Mouse (Mus musculus): ENCODE results near the gene Lilra5. TPM values are rescaled to one million over a fixed set of nuclear protein-coding genes. Genes with fewer than 3 reads are reported as not detected.
"Not testable (repeated sequence)": the region's sequence is repeated elsewhere in the genome, so short reads cannot be mapped to it uniquely, and the experiment has no call there.

Gene Lilra5
- polyA plus RNA-seq, 1 experiment, result 0.46 TPM

GRCm38 (mm10) chr7:4272106-4272505, 34.6 kb downstream of the Lilra5 start:
- H3K27ac ChIP-seq (ENCODE audit: control insufficient read depth, insufficient read depth, low read depth, low read length); H3K4me1 ChIP-seq (ENCODE audit: control insufficient read depth, insufficient read depth, low read length); H3K27me3 ChIP-seq (ENCODE audit: control insufficient read depth, insufficient read depth, low read length); H3K4me3 ChIP-seq (ENCODE audit: control insufficient read depth, low read depth, low read length); H3K36me3 ChIP-seq (ENCODE audit: control insufficient read depth, insufficient read depth, low read length): not testable (repeated sequence)

GRCm38 (mm10) chr7:4273874-4274273, 36.3 kb downstream of the Lilra5 start:
- not testable (repeated sequence) for H3K27ac ChIP-seq (ENCODE audit: control insufficient read depth, insufficient read depth, low read depth, low read length)

GRCm38 (mm10) chr7:4275500-4275899, 37.9 kb downstream of the Lilra5 start:
- H3K4me3 ChIP-seq (ENCODE audit: control insufficient read depth, low read depth, low read length); H3K4me1 ChIP-seq (ENCODE audit: control insufficient read depth, insufficient read depth, low read length); H3K27ac ChIP-seq (ENCODE audit: control insufficient read depth, insufficient read depth, low read depth, low read length); H3K36me3 ChIP-seq (ENCODE audit: control insufficient read depth, insufficient read depth, low read length); H3K27me3 ChIP-seq (ENCODE audit: control insufficient read depth, insufficient read depth, low read length): not testable (repeated sequence)

More at GRCm38 (mm10) chr7:4273874-4274273, 36.3 kb downstream of the Lilra5 start:
- not testable (repeated sequence) for H3K4me1 ChIP-seq (ENCODE audit: control insufficient read depth, insufficient read depth, low read length); H3K27me3 ChIP-seq (ENCODE audit: control insufficient read depth, insufficient read depth, low read length); H3K4me3 ChIP-seq (ENCODE audit: control insufficient read depth, low read depth, low read length); H3K36me3 ChIP-seq (ENCODE audit: control insufficient read depth, insufficient read depth, low read length)

- no peak for TF ChIP-seq POLR2A (IDR thresholded peaks at IDR 0.05; ENCODE audit: control insufficient read depth, low read depth, low read length)
- TF ChIP-seq CTCF (IDR thresholded peaks at IDR 0.05; ENCODE audit: control insufficient read depth, insufficient read depth, insufficient replicate concordance, low read depth, low read length), result no peak
Measured at GRCm38 (mm10) chr7:4292638-4293037, 55.1 kb downstream of the Lilra5 start.

More at GRCm38 (mm10) chr7:4292638-4293037, 55.1 kb downstream of the Lilra5 start:
- Histone ChIP-seq H3K4me1 (ENCODE audit: control insufficient read depth, insufficient read depth, low read length) (no peaks in the 10 kb centered on the region), H3K27ac (ENCODE audit: control insufficient read depth, insufficient read depth, low read depth, low read length) (no peak overlapping the region), H3K36me3 (ENCODE audit: control insufficient read depth, insufficient read depth, low read length) (no peaks in the 10 kb centered on the region), H3K4me3 (ENCODE audit: control insufficient read depth, low read depth, low read length) (no peak overlapping the region), H3K27me3 (ENCODE audit: control insufficient read depth, insufficient read depth, low read length) (no peaks in the 10 kb centered on the region)

Other genes starting within 250 kb of the Lilra5 start
- 0.55 and 1.5 TPM in 2 replicates for gene Lair1, start 174.6 kb upstream of the Lilra5 start, polyA plus RNA-seq (2012; rRNA removed)
- 59.3 and 70.0 TPM in 2 replicates for gene Ttyh1, start 118.3 kb upstream of the Lilra5 start, polyA plus RNA-seq (2012; rRNA removed)
- 469 and 559 TPM in 2 replicates for gene Leng8, start 100.7 kb upstream of the Lilra5 start, polyA plus RNA-seq (2012; rRNA removed)
- gene Leng9, start 87.4 kb upstream of the Lilra5 start, polyA plus RNA-seq (2012; rRNA removed), result 5.1 and 5.7 TPM in 2 replicates
- 17.9 and 19.2 TPM in 2 replicates for gene Cdc42ep5, start 72.9 kb upstream of the Lilra5 start, polyA plus RNA-seq (2012; rRNA removed)
- gene Ncr1, start 100.0 kb downstream of the Lilra5 start, polyA plus RNA-seq (2012; rRNA removed), result not detected in 2 replicates
- 0.13 and 0.17 TPM in 2 replicates for gene Gp6, start 160.0 kb downstream of the Lilra5 start, polyA plus RNA-seq (2012; rRNA removed)
- gene Rdh13, start 207.9 kb downstream of the Lilra5 start, polyA plus RNA-seq (2012; rRNA removed), result 2.5 and 4.0 TPM in 2 replicates
- 0.10 and 1.3 TPM in 2 replicates for gene Eps8l1, start 222.9 kb downstream of the Lilra5 start, polyA plus RNA-seq (2012; rRNA removed)

Data from testis, adult 2 months (tissue).